Mouse (Mus musculus): Measurements from ENCODE around the gene Itga9.

Gene Itga9

GRCm38 (mm10) chr9:118887201-118887600 lies 280.7 kb downstream of the Itga9 start:
- DNase-seq, result no peak

DNA sequence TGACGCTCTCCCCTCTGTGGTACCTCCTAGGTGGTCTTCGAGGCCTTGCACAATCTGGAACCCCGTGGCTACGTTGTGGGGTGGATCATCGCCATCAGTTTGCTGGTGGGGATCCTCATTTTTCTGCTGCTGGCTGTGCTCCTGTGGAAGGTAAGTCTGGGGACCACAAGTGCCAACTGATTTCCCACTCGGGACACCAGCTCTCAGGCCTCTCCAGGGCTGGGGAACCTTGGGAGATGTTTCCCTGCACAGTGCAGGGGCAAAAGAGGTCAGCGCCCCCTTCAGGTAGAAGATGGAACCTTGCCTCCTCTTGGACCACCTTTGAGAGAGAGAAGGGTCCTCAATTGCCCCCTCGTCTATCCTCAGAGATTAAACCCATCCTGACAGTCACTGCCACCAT lies 281.2 kb downstream of the Itga9 start:
- no peak for DNase-seq

DNA sequence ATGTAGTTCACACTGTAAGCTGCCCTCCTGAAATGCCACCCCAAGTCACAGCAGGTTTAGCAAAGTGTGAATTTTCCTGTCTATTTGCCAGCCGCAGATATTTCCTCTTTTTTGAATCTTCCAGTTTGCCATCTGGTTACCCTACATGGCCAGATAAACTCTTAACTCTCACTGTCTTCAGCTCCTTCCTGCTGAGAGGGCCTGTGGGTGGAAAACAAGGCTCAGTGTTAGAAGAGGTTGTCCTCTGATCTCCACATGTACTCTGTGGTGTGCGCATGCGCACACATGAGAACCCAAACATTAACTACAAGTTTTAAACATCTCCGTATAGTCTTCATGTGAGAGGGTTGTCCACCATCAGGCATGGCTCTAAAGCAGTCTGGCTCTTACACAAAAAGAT lies 283.7 kb downstream of the Itga9 start:
- peak in 1 of 2 experiments; percentile 23 for DNase-seq

GRCm38 (mm10) chr9:118890645-118891044 lies 284.2 kb downstream of the Itga9 start:
- DNase-seq, result no peak

GRCm38 (mm10) chr9:118891068-118891467 lies 284.6 kb downstream of the Itga9 start:
- no peak for DNase-seq

DNA sequence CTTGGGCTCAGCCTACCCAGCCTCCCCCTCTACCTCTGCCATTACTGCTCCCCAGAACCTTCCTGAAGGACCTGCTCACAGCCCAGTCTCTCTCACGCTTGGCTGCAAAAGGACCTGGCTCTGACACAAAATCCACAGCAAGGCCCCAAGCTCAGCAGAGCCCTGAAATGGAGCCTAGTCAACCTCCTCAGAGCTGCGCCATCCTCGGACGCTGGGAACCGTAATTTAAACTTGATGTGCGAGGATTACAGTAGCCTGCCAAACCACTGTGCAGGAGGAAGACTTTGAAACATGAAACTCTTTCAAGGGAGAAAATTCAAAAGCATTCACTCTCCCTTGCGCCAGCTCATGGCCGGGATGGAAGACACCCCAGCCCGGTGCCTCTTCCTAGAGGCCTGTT lies 285.1 kb downstream of the Itga9 start:
- no peak for DNase-seq

DNA sequence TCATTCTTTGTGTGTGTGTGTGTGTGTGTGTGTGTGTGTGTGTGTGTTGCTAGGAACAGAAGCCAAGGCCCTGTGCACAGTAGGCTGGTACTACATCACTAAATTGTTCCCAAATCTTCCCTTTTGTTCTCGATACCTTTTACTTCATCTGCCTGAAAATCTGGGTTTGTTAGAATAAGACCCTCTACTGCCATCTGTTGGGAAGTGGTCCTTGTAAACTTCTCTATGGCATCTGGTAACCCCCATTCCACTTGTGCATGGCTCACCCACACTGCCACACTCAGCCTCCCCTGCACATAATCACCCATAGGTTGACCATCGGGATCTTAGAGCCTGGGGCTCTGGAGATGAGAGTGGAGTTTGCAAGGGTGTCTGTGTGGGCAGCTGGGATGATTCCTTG lies 288.6 kb downstream of the Itga9 start:
- DNase-seq, result no peak

GRCm38 (mm10) chr9:118900677-118901076 lies 294.2 kb downstream of the Itga9 start:
- no peak for DNase-seq

DNA sequence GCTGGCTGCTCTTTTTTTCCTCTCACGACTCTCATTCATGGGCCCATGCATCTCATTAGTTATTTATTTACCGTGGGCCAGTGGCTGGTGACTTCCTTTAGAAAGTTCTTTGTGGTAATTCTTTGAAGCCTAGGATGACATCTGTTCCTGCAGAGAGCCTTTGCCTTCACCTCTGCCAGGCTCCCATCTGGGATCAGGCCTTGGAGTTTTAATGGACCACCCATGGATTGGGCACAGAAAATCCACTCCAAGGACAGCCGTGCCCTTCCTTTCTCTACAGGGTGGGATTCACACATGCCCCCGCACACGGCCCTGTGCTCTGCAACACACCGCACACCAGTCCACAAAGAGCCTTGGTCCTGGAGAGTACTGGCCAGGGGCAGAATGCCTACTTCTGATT lies 295.4 kb downstream of the Itga9 start:
- DNase-seq, result no peak

- peak in 1 of 2 experiments; percentile 49 for DNase-seq
These were observed 301.6 kb downstream of the Itga9 start for GRCm38 (mm10) chr9:118907934-118908620.

GRCm38 (mm10) chr9:118913048-118913447 lies 306.6 kb downstream of the Itga9 start:
- no peak for DNase-seq

DNA sequence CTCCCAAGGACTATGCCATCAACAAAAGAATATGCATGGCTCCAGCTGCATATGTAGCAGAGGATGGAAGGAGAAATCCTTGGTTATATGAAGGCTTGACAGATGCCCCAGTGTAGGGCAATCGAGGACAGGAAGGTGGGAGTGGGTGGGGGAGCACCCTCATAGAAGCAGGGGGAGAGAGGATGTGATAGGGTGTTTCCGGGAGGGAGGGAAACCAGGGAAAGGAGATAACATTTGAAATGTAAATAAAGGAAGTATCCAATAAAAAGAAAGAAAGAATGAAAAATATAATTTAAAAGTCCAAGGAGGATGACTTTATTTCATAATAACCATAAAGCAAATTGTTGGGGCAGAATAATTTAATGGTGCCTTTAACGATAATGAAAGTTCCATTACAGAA lies 307.1 kb downstream of the Itga9 start:
- DNase-seq, result no peak

GRCm38 (mm10) chr9:118914589-118914988 lies 308.1 kb downstream of the Itga9 start:
- no peak for DNase-seq

DNA sequence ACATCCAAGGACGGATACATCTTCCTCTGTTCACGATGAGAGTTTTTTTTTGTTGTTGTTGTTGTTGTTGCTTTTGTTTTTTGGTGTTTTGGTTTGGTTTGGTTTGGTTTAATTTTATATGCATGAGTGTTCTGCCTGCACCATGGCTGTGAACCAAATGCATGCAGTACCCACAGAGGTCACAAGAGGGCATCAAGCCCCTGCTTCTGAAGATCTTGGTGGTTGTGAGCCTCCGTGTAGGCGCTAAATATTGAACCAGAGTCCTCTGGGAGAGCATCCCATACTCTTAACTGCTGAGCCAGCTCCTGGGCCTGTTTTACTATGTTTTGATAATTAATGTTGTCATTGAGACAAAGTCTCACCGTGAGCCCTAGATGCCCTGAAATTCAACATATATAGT lies 308.8 kb downstream of the Itga9 start:
- no peak for DNase-seq

- no peak for DNase-seq
These were observed 313.2 kb downstream of the Itga9 start for GRCm38 (mm10) chr9:118919672-118920186.

- DNase-seq, result peak; percentile 41 to 42
These were observed 314.5 kb downstream of the Itga9 start for GRCm38 (mm10) chr9:118920798-118921515.

- DNase-seq, result no peak
These were observed 315.4 kb downstream of the Itga9 start for GRCm38 (mm10) chr9:118921926-118922325.

- DNase-seq, result no peak
These were observed 318.1 kb downstream of the Itga9 start for GRCm38 (mm10) chr9:118924554-118925085.

DNA sequence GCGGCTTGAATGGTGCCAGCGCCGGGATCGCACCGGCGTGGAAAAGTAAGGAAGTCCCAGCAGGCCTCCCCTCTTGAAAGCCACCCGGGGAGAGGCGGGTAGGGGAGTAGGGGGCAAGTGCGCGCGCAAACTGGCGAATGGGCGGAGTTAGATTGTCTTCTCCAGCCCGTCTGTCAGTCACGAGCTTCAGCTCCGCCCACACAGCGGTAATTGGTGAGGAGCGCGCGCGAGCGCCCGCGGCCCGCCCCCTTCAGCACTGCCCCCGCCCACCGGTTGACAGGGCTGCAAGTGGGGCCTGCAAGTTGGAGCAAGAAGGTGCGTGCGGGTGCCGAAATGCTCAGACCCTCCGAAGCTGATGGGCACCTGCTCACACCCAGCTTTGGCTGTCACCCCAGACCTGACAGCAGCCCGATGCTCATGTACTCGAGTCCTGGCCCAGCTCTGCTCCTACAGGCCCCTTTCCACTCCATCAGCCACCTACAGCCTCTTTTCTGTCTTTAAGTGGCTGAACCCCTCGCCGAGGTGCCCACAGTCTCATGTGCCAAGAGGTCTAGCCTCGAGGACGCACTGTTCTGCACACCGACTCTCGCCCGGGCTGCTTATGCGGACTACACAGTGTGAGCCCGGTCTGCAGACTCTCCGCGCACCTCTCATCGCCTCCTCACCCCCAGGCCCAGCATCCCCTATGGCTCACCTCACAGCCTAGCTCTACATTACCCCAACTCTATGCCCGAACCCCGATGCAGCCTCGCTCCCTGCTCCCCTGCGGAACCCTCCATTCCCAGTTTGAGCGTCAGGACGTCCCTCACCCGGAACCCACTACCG lies 319.0 kb downstream of the Itga9 start:
- DNase-seq, result peak; percentile 97

DNA sequence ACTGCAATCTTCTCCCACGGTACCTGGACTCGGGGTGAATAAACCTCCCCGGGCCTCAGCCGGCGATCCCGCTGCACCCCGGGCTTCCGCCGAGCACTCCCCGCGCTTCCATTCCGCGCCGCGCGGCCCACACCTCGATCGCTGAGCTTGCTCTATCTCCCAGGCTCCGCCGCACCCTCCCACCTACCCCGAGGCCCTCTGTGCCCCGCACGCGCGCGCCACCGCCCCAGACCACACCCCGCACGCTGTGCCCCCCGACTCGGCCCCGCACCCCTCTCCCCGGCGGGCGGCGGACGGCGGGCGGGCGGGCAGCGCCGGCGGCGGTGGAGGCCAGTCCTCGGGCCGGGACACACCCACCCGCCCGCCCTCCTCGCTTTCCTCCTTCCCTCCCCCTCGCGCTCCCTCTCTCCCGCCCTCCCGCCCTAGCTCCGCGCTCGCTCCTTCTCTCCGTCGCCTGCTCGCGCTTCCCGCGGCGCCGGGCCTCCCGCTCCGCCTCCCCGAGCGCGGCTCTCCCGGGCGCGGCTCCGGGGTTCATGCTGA lies 319.7 kb downstream of the Itga9 start, which contains the start of gene Ctdspl:
Gene Ctdspl (plus strand): TSS at position 343 of the 540 bp plus-strand sequence.
- peak; percentile 38 to 41 for DNase-seq

GRCm38 (mm10) chr9:118926688-118927321 lies 320.3 kb downstream of the Itga9 start:
- DNase-seq, result peak; percentile 58 to 60

DNA sequence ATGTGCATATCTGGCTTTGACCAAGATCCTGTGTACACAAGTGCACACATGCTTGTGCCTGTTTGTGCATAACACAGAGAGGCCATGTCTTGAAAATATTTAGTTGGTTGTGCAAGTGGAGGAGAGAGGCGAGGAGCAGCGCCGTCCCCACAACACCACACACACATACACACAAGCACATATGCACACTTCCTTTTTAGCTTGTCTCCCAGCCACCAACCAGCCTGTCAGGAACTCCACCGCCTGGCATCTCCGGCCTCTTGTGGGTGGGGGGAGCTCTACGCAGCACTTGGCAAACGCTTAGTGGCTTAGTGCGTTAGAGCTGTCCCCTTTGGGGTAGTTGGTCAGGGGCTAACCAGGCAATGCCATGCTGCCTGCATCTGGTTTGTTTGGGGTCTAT lies 321.0 kb downstream of the Itga9 start:
- DNase-seq, result no peak

Measured in thymus, adult 18-20 months (tissue).